15 mouse cellular contexts compared by ENCODE assay signal in genomic region chr1:89074678-89075077, GRCm38 (mm10).
"Had no signal": no experiment of that assay in that cellular context is flagged by ENCODE, and none has a peak within 500 bp of the region (broad histone marks: within the 10 kb centered on the region; RNA-seq: fewer than 3 reads in every experiment).

No protein-coding gene starts in this region.

- H3K27ac ChIP-seq: kidney, postnatal 0 days; layer of hippocampus, adult 2 months; left cerebral cortex, adult 2 months; liver, embryonic 13.5 days; neural tube, embryonic 15.5 days had no signal

- DNase-seq: kidney, adult 9 months; kidney, postnatal 36 days; liver; liver, embryonic 13.5 days; liver, postnatal 0 days; lung, postnatal 36 days; midbrain, embryonic 14.5 days; right cerebral cortex, adult 18-20 months; right cerebral cortex, postnatal 25 days; thymus, postnatal 36 days had no signal

- H3K9ac ChIP-seq: liver, embryonic 13.5 days; liver, postnatal 0 days; neural tube, embryonic 15.5 days had no signal

- H3K9me3 ChIP-seq: liver, embryonic 13.5 days; neural tube, embryonic 15.5 days had no signal

- H3K4me3 ChIP-seq: layer of hippocampus, adult 2 months; left cerebral cortex, adult 2 months; liver, embryonic 13.5 days; myocyte; neural tube, embryonic 15.5 days had no signal

- H3K36me3 ChIP-seq: liver, embryonic 13.5 days; neural tube, embryonic 15.5 days had no signal

- H3K27me3 ChIP-seq: neural tube, embryonic 15.5 days had no signal

- ATAC-seq: liver, postnatal 0 days had no signal

- H3K4me2 ChIP-seq: liver, embryonic 13.5 days; neural tube, embryonic 15.5 days had no signal
